Mouse (Mus musculus): ENCODE results near the gene Vmn1r69. TPM values are rescaled to one million over a fixed set of nuclear protein-coding genes. Genes with fewer than 3 reads are reported as not detected.

Vmn1r69 gene
- polyA plus RNA-seq (2014; fragmentation: Nextera tagmentation; extraction: Ambion mirVana) = not detected in 2 replicates

GRCm38 (mm10) chr7:10613559-10613958, at the start of gene Vmn1r69:
Vmn1r69 (minus strand) TSS chr7:10613659.
- no peak for DNase-seq (ENCODE audit: low spot score)
- H3K4me3 ChIP-seq (ENCODE audit: low read depth, low read length) = no peak within 1 kb of the TSS
- ATAC-seq (ENCODE audit: insufficient read depth, low FRiP score, low TSS enrichment) = no peak
- no peaks in the 10 kb centered on the region for H3K4me1 ChIP-seq (ENCODE audit: control insufficient read depth, insufficient read depth, low read length)
- H3K27ac ChIP-seq (ENCODE audit: low read depth, low read length) = no peak within 1 kb of the TSS
- no peak within 1 kb of the TSS for H3K4me2 ChIP-seq (ENCODE audit: low read depth)
- H3K9me3 ChIP-seq (ENCODE audit: control insufficient read depth, low read length) = no peaks in the 10 kb centered on the region
- no peak within 1 kb of the TSS for H3K9ac ChIP-seq (ENCODE audit: low read length)
- no peaks in the 10 kb centered on the region for H3K36me3 ChIP-seq (ENCODE audit: control insufficient read depth, insufficient read depth, low read length)
- no peaks in the 10 kb centered on the region for H3K27me3 ChIP-seq (ENCODE audit: control insufficient read depth, insufficient read depth, low read length)

- no peak within 1 kb of the TSS for H3K4me3 ChIP-seq (ENCODE audit: low read depth, low read length)
- 97% methylated on average over 1 of the region's 1 CpGs for WGBS
- H3K4me2 ChIP-seq (ENCODE audit: low read depth) = no peak within 1 kb of the TSS
- H3K27me3 ChIP-seq (ENCODE audit: control insufficient read depth, insufficient read depth, low read length) = no peaks in the 10 kb centered on the region
- ATAC-seq (ENCODE audit: insufficient read depth, low FRiP score, low TSS enrichment) (no peak), DNase-seq (ENCODE audit: low spot score) (no peak)
- no peak within 1 kb of the TSS for H3K9ac ChIP-seq (ENCODE audit: low read length)
- H3K9me3 ChIP-seq (ENCODE audit: control insufficient read depth, low read length) = peaks cover 11% of the 10 kb centered on the region
- no peak within 1 kb of the TSS for H3K27ac ChIP-seq (ENCODE audit: low read depth, low read length)
- H3K36me3 ChIP-seq (ENCODE audit: control insufficient read depth, insufficient read depth, low read length) = no peaks in the 10 kb centered on the region
- no peaks in the 10 kb centered on the region for H3K4me1 ChIP-seq (ENCODE audit: control insufficient read depth, insufficient read depth, low read length)
Measured at GRCm38 (mm10) chr7:10631232-10631631, 17.8 kb upstream of the Vmn1r69 start, which contains the start of gene Vmn1r70. Vmn1r70 (plus strand) TSS chr7:10631532.

GRCm38 (mm10) chr7:10558385-10558784, 55.1 kb downstream of the Vmn1r69 start, which contains the start of gene Vmn1r68:
Vmn1r68 (minus strand) TSS chr7:10558485.
- no peak for DNase-seq (ENCODE audit: low spot score)
- Histone ChIP-seq H3K36me3 (ENCODE audit: control insufficient read depth, insufficient read depth, low read length) (no peaks in the 10 kb centered on the region), H3K4me3 (ENCODE audit: low read depth, low read length) (no peak within 1 kb of the TSS), H3K27ac (ENCODE audit: low read depth, low read length) (no peak within 1 kb of the TSS), H3K4me1 (ENCODE audit: control insufficient read depth, insufficient read depth, low read length) (no peaks in the 10 kb centered on the region), H3K27me3 (ENCODE audit: control insufficient read depth, insufficient read depth, low read length) (no peaks in the 10 kb centered on the region), H3K9ac (ENCODE audit: low read length) (no peak within 1 kb of the TSS), H3K4me2 (ENCODE audit: low read depth) (no peak within 1 kb of the TSS), H3K9me3 (ENCODE audit: control insufficient read depth, low read length) (peaks cover 3% of the 10 kb centered on the region; the same call in 1 of the 2 replicates)
- ATAC-seq (ENCODE audit: insufficient read depth, low FRiP score, low TSS enrichment) = no peak
- WGBS = 80% methylated on average over 2 of the region's 2 CpGs

Other genes with a start within 250 kb of the Vmn1r69 start
- gene Vmn1r67, start 170.3 kb downstream of the Vmn1r69 start, polyA plus RNA-seq (2014; fragmentation: Nextera tagmentation; extraction: Ambion mirVana) = not detected in 2 replicates
- 41.3 and 47.7 TPM in 2 replicates for gene Zik1, start 118.3 kb downstream of the Vmn1r69 start, polyA plus RNA-seq (2014; fragmentation: Nextera tagmentation; extraction: Ambion mirVana)
- gene Vmn1r68, start 55.2 kb downstream of the Vmn1r69 start, polyA plus RNA-seq (2014; fragmentation: Nextera tagmentation; extraction: Ambion mirVana) = not detected in 2 replicates
- gene Vmn1r70, start 17.9 kb upstream of the Vmn1r69 start, polyA plus RNA-seq (2014; fragmentation: Nextera tagmentation; extraction: Ambion mirVana) = not detected in 2 replicates
- not detected in 2 replicates for gene Nlrp4b, start 74.1 kb upstream of the Vmn1r69 start, polyA plus RNA-seq (2014; fragmentation: Nextera tagmentation; extraction: Ambion mirVana)
- gene Vmn1r71, start 140.7 kb upstream of the Vmn1r69 start, polyA plus RNA-seq (2014; fragmentation: Nextera tagmentation; extraction: Ambion mirVana) = not detected in 2 replicates